ENCODE assay signal across 14 mouse cellular contexts in the genomic region with DNA sequence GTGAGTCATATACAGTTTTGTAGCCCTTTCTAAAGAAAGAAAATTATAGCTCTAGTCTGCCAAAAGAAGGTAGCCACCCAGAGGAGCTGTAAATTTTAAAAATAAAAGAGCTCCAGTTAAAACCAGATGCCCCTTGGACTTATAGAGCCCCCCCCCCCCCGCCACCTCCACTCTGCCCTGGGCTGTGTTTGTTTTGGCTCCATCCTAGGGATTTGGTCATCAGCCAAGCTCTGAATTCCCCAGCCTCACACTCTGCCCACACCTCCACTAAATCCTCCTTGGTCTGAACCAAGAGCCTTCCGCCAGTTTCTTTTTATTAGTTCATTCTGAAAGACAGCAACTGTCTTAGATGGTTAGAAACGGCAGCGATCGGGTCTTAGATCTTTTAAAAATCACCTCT. TPM values are rescaled to one million over a fixed set of nuclear protein-coding genes. Genes with fewer than 3 reads are reported as not detected.
A peak's percentile ranks its signal among the peaks of the same experiment; 100 is the strongest.
DNase-seq lines count a peak whose midpoint lies in the region; ATAC-seq and TF ChIP-seq lines count a peak whose summit lies in the region.
"Had no signal": no experiment of that assay in that cellular context is flagged by ENCODE, and none has a peak within 500 bp of the region (broad histone marks: within the 10 kb centered on the region; RNA-seq: fewer than 3 reads in every experiment).

No protein-coding gene starts in this region.

- H3K4me3 ChIP-seq in heart, postnatal 0 days (ENCODE audit: low read depth, low read length): no peak overlapping the region
- H3K4me3 ChIP-seq in neural tube, embryonic 13.5 days: no peak overlapping the region
- H3K4me3 ChIP-seq: forebrain, embryonic 12.5 days; midbrain, embryonic 15.5 days had no signal

- H3K4me1 ChIP-seq in heart, postnatal 0 days (ENCODE audit: control insufficient read depth, insufficient read depth): no peaks in the 10 kb centered on the region
- H3K4me1 ChIP-seq in neural tube, embryonic 13.5 days (replicated peaks): no peaks in the 10 kb centered on the region
- H3K4me1 ChIP-seq: forebrain, embryonic 12.5 days; midbrain, embryonic 15.5 days had no signal

- H3K36me3 ChIP-seq in heart, postnatal 0 days (replicated peaks; ENCODE audit: control insufficient read depth, insufficient read depth, low read length): no peaks in the 10 kb centered on the region
- H3K36me3 ChIP-seq in neural tube, embryonic 13.5 days: no peaks in the 10 kb centered on the region
- H3K36me3 ChIP-seq: forebrain, embryonic 12.5 days; midbrain, embryonic 15.5 days had no signal

- H3K9me3 ChIP-seq in heart, postnatal 0 days (replicated peaks; ENCODE audit: control insufficient read depth, low read length): no peaks in the 10 kb centered on the region
- H3K9me3 ChIP-seq in neural tube, embryonic 13.5 days: no peaks in the 10 kb centered on the region; the same call in 1 of the 2 replicates
- H3K9me3 ChIP-seq: forebrain, embryonic 12.5 days; midbrain, embryonic 15.5 days had no signal

- TF ChIP-seq EP300 in heart, postnatal 0 days (IDR thresholded peaks at IDR 0.05; ENCODE audit: low read depth): no peak

- no peak for TF ChIP-seq CTCF in heart, postnatal 0 days (IDR thresholded peaks at IDR 0.05; ENCODE audit: low read depth)

- no peak for ATAC-seq in heart, postnatal 0 days (ENCODE audit: insufficient read depth, low read depth)
- 0 out of 2 replicates have a peak, but pooled peaks have one; percentile 65 for ATAC-seq in neural tube, embryonic 13.5 days (ENCODE audit: low read depth)
- ATAC-seq: midbrain, embryonic 15.5 days had no signal

- no peaks in the 10 kb centered on the region for H3K27me3 ChIP-seq in heart, postnatal 0 days (ENCODE audit: control insufficient read depth, insufficient read depth, low read length)
- no peaks in the 10 kb centered on the region for H3K27me3 ChIP-seq in neural tube, embryonic 13.5 days
- H3K27me3 ChIP-seq: forebrain, embryonic 12.5 days; midbrain, embryonic 15.5 days had no signal

- WGBS in heart, postnatal 0 days: 46% methylated on average over 5 of the region's 5 CpGs
- WGBS in neural tube, embryonic 13.5 days: 69% methylated on average over 5 of the region's 5 CpGs

- no peak overlapping the region for H3K9ac ChIP-seq in heart, postnatal 0 days (replicated peaks; ENCODE audit: low read depth, low read length)
- H3K9ac ChIP-seq in neural tube, embryonic 13.5 days: no peak overlapping the region
- H3K9ac ChIP-seq: forebrain, embryonic 12.5 days; midbrain, embryonic 15.5 days had no signal

- no peak overlapping the region for H3K27ac ChIP-seq in heart, postnatal 0 days (ENCODE audit: low read depth)
- H3K27ac ChIP-seq in neural tube, embryonic 13.5 days (replicated peaks): no peak overlapping the region
- H3K27ac ChIP-seq: forebrain, embryonic 12.5 days; midbrain, embryonic 15.5 days had no signal

- no peak for DNase-seq in heart, postnatal 0 days (ENCODE audit: low spot score)
- DNase-seq in heart, adult 9 months (ENCODE audit: low spot score in 2 of 2): no peak
- DNase-seq in neural tube, embryonic 10.5 days (ENCODE audit: extremely low spot score, low spot score): no peak
- DNase-seq in kidney, postnatal 4 days: peak; percentile 3 to 12
- no peak for DNase-seq in layer of hippocampus, adult 9-10 months (ENCODE audit: low spot score)
- DNase-seq in left cerebral cortex, adult 8-10 months (ENCODE audit: low spot score in 2 of 2): no peak
- DNase-seq: gastrocnemius, postnatal 36 days; lung, adult 18-20 months; thymus, postnatal 25 days had no signal

- peak overlapping the region; percentile 12; the same call in 1 of the 2 replicates for H3K4me2 ChIP-seq in heart, postnatal 0 days (ENCODE audit: low read depth, low read length)
- no peak overlapping the region for H3K4me2 ChIP-seq in neural tube, embryonic 13.5 days
- H3K4me2 ChIP-seq: forebrain, embryonic 12.5 days; midbrain, embryonic 15.5 days had no signal

RNA-seq across cellular contexts. Expression of gene Dytn, which starts 19.0 kb away (rescaled TPM):
- total RNA-seq in heart, postnatal 0 days (2014; rRNA removed; ENCODE audit: low replicate concordance): not detected in 2 replicates
- polyA plus RNA-seq in heart, postnatal 0 days (2015; fragmentation: Nextera tagmentation; extraction: Ambion mirVana): not detected in 2 replicates
- polyA plus RNA-seq in neural tube, embryonic 13.5 days (2015; fragmentation: Nextera tagmentation; extraction: Ambion mirVana): 0.43 and 1.0 TPM in 2 replicates
- under 1 TPM in 2 of 4 experiments, not detected in 2; 0.13 to 0.22 TPM for total RNA-seq in left cerebral cortex, adult 8-10 months (2022)
- total RNA-seq: common myeloid progenitor, adult 5-6 weeks; gastrocnemius, postnatal 36 days; MEL had no signal
- polyA plus RNA-seq: forebrain, embryonic 12.5 days; midbrain, embryonic 15.5 days had no signal

RNA-seq across cellular contexts. Expression of gene Mdh1b, which starts 24.4 kb away (rescaled TPM):
- total RNA-seq in heart, postnatal 0 days (2014; rRNA removed; ENCODE audit: low replicate concordance): not detected in 2 replicates
- not detected in 2 replicates for polyA plus RNA-seq in heart, postnatal 0 days (2015; fragmentation: Nextera tagmentation; extraction: Ambion mirVana)
- 0.25 and 0.29 TPM in 2 replicates for polyA plus RNA-seq in neural tube, embryonic 13.5 days (2015; fragmentation: Nextera tagmentation; extraction: Ambion mirVana)
- total RNA-seq in left cerebral cortex, adult 8-10 months (2022): 1 to 10 TPM in 2 of 4 experiments, under 1 TPM in 2; 0.82 to 1.8 (median 1.2) TPM
- total RNA-seq: common myeloid progenitor, adult 5-6 weeks; gastrocnemius, postnatal 36 days; MEL had no signal

RNA-seq across cellular contexts. Expression of gene Fastkd2, which starts 24.7 kb away (rescaled TPM):
- total RNA-seq in heart, postnatal 0 days (2014; rRNA removed; ENCODE audit: low replicate concordance): 15.2 and 36.8 TPM in 2 replicates
- 46.1 and 46.6 TPM in 2 replicates for polyA plus RNA-seq in heart, postnatal 0 days (2015; fragmentation: Nextera tagmentation; extraction: Ambion mirVana)
- polyA plus RNA-seq in neural tube, embryonic 13.5 days (2015; fragmentation: Nextera tagmentation; extraction: Ambion mirVana): 37.5 and 38.3 TPM in 2 replicates
- total RNA-seq in left cerebral cortex, adult 8-10 months (2022): 10 to 100 TPM; 14.7 to 20.1 (median 17.5) TPM
- total RNA-seq: MEL had no signal

Comparison
In these comparisons a context has a peak if more than half of its experiments do, and no peak if none do; other contexts are left out.
1. DNase-seq: peak in kidney, postnatal 4 days (2 of 2); none in heart, postnatal 0 days (single experiment), heart, adult 9 months (0 of 2), neural tube, embryonic 10.5 days (single experiment), layer of hippocampus, adult 9-10 months (single experiment) and left cerebral cortex, adult 8-10 months (0 of 2).